Mouse (Mus musculus): ENCODE results near the gene Ryr1. TPM values are rescaled to one million over a fixed set of nuclear protein-coding genes. Genes with fewer than 3 reads are reported as not detected.
"Not testable (repeated sequence)": the region's sequence is repeated elsewhere in the genome, so short reads cannot be mapped to it uniquely, and the experiment has no call there.

Ryr1 gene
- polyA plus RNA-seq, 1 experiment, result 0.09 TPM

DNA sequence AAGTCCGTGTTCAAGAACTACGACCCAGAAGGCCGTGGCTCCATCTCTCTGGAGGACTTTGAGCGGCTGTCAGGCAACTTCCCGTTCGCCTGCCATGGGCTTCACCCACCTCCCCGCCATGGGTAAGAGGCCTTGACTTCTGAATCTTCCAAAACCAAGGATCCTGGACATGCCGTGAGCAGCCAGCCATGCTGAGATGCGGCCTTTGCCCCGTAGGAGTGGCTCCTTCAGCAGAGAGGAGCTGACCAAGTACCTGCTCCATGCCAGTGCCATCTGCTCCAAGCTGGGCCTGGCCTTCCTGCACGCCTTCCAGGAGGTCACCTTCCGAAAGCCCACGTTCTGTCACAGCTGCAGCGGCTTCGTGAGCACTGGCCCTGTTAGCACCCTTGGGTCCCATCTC, 23.8 kb upstream of the Ryr1 start:
- WGBS, result 84% methylated on average over 15 of the region's 15 CpGs
- no peak for DNase-seq (ENCODE audit: low read depth, low spot score)

DNA sequence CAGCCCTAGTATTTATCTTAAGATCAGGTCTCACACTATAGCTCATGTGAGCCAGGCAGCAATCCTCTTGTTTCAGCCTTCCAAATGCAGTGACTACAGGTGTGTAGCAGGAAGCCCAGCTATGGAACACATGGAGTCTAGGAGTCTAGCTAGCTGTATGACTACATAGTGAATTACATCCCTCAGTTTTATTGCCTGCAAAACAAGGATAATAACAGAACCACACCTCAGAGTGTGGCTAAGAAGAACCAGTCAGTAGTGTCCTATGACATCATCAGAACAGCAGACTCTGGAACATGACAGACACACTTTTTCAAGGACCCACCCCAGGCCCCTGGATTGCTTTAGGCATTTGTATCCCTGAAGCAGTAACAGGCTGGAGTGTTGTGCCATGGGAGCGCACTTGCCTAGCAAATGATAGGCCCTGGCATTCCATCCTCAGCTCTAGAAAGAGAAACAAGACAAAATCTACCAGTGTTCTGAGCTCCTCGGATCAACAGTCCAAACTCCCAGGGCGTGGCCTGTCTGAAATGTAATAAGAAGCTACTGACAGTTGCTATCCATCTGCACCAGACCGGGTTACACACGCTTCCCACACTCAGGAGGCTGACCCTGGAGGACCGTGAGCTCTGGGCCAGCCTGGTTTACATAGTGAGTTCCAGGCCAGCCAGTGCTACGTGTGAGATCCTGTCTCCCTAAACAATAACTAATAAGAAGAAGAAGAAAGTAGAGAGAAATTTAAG, 21.8 kb upstream of the Ryr1 start:
- peak; percentile 67 for DNase-seq (ENCODE audit: low read depth, low spot score)
- 36% methylated on average over 7 of the region's 7 CpGs for WGBS

DNA sequence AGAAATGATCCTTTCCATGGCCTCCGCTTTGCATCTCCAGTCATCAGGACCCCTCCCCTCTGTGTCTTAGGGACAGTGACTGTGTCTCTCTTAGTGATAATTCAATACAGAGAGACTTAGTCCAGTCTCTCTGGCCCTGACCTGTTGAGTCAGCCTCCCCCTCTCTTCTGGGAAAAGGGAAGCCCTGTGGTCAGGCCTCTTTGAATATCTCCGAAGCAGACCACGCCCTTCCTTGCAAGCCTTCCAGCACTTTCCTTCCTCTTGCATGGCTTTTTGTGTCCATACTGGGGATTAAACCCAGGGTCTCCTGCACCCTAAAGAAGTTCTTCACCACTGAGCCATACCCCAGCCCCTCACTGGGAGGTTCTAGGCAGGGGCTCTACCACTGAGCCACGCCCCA, 19.0 kb upstream of the Ryr1 start:
- 85% methylated on average over 4 of the region's 4 CpGs for WGBS
- DNase-seq (ENCODE audit: low read depth, low spot score), result no peak

DNA sequence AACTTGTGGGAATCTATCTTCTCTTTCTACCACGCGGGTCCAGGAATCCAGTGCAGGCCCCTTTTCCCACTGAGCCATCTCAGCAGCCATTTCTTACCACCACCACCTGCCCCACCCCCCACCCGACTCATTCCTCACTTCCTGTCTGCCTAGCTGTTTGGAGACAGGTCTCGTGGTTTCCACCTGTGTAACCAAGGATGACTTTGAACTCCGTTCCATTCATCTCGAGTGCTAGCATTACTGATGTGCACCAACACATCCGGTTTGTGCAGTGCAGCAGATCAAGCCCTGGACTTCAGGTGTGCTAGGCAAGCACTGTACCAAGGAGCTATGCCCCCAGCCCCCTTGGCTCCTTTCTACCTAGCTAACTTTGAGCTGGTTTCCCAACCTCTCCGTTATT, 16.4 kb upstream of the Ryr1 start:
- 68% methylated on average over 8 of the region's 8 CpGs for WGBS
- DNase-seq (ENCODE audit: low read depth, low spot score), result no peak

DNA sequence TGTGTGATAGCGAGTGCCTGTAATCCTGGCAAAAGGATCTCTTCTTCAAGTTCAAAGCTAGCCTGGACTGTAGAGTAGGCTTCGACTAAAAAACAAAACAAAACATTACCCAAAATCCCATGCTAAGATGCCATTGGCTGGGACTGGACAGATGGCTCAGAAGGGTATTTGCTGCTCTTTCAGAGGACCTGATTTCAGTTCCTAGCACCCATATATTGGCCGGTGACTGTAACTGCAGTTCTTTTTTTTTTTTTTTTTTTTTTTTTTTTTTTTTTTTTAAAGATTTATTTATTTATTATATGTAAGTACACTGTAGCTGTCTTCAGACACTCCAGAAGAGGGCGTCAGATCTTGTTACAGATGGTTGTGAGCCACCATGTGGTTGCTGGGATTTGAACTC, 14.3 kb upstream of the Ryr1 start:
- not testable (repeated sequence) for DNase-seq (ENCODE audit: low read depth, low spot score)
- WGBS, result 87% methylated on average over 3 of the region's 4 CpGs

DNA sequence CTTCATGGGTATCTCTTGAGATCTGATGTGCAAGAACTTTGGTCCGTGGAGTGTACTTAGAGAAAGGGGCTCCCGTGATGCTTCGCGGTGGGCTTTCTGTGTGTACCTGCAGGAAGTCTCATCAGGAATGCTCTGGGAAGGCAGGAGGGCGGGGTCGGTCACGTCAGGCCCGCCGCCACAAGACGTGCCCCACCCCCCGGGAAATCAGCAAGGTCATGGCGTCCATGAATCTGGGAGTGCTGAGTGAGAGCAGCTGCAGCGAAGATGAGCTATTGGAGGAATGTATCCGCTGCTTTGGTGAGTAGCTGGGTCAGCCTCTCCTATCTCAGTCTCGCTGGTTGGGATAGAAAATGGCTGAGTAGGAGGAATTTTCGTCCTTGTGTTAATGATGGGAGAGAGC, 12.4 kb upstream of the Ryr1 start:
- 42% methylated on average over 16 of the region's 16 CpGs for WGBS

DNA sequence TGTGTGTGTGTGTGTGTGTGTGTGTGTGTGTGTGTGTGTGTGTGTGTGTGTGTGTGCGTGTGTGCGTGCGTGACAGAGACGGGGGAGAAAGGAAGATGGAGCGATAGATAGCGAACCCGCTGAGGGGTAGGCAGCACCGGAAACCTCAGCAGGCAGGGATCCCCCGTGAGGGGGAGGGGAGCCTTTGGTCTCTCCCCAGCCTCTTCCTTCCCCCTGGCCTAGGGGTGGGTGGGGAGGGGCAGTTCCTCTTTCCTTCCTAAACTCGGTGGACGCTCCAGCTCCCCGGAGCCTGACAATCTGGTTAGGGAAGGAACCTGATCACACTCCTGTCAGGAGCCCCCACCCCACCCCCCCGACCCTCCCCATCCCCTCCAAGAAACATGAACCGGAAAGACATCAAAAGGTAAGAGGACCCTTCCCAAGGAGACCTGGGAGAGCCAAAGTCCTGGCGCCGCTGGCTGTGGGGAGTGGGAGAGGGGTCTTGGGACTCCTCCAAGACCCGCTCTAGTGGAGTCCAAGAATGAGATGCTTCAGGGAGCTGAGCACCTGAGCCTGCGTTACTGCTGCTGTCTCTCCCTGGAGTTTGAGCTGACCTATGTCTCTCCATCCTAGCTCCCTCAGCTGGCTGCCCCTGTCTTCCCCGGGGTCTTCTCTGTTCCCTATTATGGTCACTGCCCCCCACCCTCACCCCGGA, 9.9 kb upstream of the Ryr1 start, which contains the start of gene Rasgrp4:
Gene Rasgrp4, plus strand, starts transcription at position 159 of the 694 bp plus-strand sequence.
- DNase-seq (ENCODE audit: low read depth, low spot score), result no peak
- WGBS, result 3% methylated on average over 19 of the region's 20 CpGs

More for the DNA sequence above, 12.4 kb upstream of the Ryr1 start:
- DNase-seq (ENCODE audit: low read depth, low spot score), result no peak

DNA sequence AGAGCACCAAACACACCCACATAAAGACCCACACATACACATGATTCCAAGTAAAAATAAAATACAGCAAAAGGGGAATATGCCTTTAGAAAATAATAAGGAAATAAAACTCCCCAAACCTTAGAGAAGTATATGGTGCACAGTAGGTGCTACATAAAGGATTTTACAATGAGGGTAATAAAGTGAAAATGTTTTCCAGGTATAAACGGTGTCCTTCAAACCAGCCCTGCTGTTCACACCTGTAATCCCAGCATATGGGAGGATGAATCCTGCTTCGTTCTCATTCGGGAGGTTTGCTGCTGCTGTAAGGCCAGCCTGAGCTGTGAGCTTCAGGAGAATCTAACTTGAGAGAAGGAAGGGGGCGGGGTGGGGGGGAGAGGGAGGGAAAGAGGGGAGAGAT, 9.3 kb upstream of the Ryr1 start:
- WGBS, result 3% methylated on average over 4 of the region's 4 CpGs
- no peak for DNase-seq (ENCODE audit: low read depth, low spot score)

DNA sequence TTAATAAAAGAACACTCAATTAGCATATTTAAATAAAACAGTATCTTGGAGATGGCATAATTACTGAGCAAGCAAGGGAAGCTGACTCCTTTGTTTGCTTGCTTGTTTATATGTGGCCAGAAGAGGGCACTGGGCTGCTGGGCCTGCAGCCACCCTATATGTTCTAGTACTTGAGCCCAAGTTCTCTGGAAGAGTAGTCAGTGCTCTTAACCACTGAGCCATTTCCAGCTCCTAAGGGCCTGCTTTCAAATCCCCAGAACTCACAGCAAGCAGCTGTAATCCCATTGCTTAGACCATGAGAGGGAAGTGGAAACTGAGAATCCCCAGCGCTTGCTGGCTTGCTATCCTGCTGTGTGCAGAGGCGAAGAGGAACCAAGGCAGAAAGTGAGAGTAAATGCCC, 3.7 kb upstream of the Ryr1 start:
- 81% methylated on average over 2 of the region's 2 CpGs for WGBS
- DNase-seq (ENCODE audit: low read depth, low spot score), result no peak

DNA sequence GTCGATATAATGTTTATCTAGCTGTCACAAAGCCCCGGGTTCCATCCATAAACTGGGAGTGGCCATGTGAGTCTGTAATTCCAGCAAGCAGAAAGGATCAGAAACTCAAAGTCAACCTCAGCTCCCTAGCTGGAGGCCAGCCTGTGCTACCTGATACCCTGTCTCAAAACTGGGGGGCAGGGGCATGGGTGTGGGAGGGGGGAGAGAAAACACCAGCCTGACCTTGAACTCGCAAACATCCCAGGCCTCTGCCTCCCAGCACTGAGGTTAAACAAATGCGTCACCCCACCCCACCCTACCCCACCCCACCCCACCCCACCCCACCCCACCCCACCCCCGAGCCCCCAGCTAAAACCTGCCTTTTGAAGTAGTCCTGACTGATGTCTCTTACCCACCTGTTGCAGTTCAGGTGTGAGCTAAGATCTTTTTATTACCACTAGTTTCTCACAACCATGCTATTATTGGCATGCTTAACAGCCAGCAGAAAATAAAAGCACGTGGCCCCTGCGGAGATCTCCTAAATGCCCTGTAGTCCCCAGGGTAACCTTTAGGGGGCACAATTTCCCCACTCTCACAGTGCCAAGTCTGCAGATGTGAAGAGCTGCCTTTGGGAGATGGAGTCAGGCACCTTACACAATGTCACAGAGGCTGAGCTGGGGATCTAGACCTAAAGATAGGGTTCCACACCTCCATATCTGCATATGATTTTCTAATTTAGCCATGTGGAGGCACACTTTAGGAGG, 1.4 kb upstream of the Ryr1 start:
- DNase-seq (ENCODE audit: low read depth, low spot score), result peak; percentile 57
- WGBS, result 6% methylated on average over 7 of the region's 7 CpGs

DNA sequence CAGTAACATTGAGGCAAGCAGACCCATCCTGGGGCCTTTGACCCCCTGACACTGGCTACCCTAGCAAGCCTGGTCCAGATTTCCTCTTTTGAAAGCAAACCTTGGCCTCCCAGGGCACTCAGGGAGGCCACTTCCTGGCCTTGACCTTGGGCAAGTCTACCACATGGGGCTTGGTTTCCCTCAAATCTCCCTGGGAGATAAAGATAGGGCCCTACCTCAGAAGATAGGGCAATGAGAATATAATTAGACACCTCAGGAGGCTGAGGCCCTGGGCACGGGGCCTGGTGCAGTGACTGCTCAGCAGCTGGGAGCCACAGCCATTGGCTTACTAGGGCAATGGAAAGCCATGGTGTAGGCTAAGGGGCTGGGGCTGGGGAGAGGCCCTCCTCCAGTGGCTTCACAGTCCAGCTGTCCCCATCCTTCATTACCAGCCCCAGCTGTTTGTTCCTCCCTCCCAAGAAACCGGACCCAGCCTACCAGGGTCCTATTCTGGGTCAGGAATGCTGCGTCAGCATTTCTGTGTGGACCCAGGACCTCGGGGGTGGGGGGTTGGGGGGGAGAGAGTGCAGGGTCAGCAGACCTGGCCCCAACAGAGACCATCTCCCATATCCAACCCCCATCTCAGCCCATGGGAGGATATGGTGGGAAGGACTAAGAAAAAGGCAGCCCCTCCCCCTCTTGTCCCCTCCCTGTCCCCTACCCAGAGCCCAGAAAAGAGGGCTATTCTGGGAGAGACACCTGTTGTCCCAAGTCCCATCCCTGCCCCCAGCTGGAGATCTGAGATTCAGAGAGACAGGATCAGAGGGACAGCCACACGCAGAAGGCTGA, 1.2 kb downstream of the Ryr1 start:
- 56% methylated on average over 5 of the region's 5 CpGs for WGBS

DNA sequence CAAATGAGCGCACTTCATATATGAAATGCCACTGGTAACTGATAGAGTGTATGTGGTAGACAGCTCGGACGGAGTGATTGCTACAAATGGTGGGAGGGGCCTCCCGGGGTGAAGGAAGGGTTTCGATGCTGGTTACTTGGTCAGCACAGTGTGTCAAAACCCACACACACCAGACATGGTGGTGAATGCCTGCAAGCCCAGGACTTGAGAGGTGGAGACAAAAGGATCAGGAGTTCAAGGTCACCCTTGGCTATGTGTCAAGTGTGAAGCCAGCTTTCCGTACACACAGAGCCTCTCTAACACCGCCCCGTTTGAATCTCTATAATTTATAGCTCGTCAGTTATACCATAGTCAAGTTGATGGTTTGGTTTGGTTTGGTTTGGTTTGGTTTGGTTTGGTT, 2.2 kb downstream of the Ryr1 start:
- WGBS, result 79% methylated on average over 9 of the region's 9 CpGs

More for the DNA sequence above, 1.2 kb downstream of the Ryr1 start:
- DNase-seq (ENCODE audit: low read depth, low spot score), result no peak

DNA sequence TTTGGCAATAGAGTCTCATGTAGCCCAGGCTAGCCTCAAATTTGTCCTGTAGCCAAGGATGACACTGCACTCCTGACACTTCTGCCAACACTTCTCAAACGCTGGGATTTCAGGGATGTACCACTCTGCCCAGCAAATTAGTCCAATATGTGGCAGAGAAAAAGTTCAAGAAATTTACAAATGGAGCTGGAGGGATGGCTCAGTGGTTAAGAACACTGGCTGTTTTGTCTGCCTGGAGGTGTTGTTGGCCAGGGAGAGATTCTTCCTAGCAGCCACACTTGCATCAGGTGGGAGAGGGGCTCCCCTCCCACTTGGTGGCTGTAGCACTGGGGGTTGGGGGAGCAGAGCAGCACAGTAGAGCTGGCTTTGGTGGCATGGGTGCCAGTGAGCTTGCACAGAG, 5.5 kb downstream of the Ryr1 start:
- no peak for DNase-seq (ENCODE audit: low read depth, low spot score)
- 70% methylated on average over 1 of the region's 1 CpGs for WGBS

More for the DNA sequence above, 2.2 kb downstream of the Ryr1 start:
- no peak for DNase-seq (ENCODE audit: low read depth, low spot score)

DNA sequence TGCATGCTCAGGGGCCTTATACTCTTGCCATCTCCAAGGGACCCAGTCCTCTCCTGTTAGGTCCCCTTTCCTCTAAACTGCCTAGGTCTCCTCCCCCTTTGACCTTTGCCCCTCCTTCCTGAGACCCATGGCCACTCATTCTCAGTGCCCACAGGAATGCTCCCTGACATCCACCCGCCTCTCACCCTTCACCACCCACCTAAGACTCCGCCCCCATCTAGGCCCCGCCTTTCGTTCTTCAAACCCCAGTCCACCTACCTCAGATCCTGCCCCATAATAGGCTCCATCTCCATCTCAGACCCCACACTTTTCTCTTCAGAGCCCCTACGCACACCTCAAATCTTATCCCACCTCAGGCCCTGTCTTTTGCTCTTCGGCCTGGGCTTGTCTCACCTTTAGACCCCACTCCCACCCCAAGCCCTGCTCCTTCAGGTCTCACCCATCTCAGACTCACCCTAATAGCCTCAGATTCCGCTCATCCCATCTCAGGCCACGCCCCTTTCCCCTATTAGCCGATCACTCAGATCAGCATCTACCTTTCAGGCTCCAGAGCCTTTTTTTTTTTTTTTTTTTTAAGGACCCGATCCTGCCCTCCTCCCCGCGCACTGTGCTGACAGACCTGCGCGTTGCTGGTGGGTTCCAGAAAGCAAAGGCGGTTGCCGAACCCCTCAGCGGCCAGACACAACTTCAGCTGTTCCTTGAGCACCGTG, 6.7 kb downstream of the Ryr1 start:
- no peak for DNase-seq (ENCODE audit: low read depth, low spot score)
- 23% methylated on average over 18 of the region's 18 CpGs for WGBS

DNA sequence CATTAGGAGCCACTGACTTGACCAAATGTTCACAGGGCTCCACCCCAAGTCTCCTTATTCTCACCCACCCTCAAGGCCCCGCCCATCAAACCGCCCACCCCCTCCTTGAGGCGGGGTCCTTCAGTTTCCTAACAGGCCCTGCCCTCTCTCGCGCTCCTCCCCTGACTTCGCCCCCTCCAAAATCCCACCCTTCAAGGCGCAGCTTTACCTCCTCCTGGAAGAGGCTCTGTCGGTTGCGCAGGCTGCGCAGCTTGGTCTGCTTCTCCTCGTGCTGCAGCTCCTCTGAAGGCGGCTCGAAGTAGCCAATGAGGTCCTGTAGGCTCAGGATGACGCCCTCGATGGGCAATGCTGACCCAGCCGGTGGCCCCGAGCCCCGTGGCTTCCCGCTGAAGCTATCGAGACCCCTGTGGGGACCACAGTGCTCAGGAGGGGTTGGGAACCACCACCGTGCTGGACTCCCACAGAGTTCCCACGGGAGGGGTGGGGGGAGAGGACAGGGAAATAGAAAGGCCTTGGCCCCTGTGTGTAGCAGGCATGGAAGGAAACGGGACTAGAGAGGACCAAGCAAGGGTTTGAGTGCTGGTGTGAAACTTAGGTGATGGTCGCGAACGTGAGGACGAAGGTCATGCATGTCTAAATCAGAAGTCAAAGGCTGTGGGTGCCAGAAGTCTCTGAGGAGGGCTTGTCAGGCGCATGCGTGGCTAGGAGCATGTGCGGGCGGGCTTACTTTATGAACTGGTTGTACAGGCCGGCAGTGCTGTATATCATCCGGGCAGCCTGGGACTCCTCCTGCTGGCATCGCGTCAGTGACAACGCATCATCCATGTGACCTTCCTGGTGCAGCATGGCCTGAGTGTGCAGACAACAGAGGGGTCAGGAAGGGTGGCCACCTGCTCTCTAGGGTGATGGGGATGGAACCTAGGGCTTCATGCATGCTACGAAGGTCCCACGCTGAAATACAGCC, 15.7 kb downstream of the Ryr1 start:
- WGBS, result 32% methylated on average over 38 of the region's 38 CpGs

DNA sequence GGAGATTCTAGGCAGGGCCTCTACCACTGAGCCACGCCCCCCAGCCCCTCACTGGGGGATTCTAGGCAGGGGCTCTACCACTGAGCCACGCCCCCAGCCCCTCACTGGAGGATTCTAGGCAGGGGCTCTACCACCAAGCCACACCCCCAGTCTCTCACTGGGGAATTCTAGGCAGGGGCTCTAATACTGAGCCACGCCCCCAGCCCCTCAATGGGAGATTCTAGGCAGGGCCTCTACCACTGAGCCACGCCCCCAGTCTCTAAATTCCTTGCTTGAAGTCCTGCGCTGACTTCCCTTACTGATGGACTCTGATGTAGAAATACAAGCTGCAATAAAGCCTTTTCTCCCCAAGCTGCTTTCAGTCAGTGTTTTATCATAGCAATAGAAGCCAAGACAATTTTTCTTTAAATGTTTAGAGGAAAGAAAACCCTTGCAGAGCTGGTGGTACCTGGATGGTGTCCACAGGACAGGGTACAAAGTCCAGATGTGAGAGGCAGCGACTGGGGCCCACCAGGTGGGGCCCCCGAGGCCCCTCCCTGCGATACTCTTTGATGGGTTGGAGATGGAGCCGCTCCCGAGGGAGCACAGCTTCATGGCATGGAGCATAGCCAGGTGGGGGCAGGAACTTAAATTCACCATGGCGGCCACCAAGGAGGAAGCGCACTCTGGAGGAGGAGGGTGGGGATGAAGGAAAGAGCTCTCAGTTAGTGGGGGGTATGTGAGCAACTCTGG, 23.5 kb downstream of the Ryr1 start:
- DNase-seq (ENCODE audit: low read depth, low spot score), result no peak
- 54% methylated on average over 12 of the region's 12 CpGs for WGBS

More for the DNA sequence above, 15.7 kb downstream of the Ryr1 start:
- DNase-seq (ENCODE audit: low read depth, low spot score), result no peak

DNA sequence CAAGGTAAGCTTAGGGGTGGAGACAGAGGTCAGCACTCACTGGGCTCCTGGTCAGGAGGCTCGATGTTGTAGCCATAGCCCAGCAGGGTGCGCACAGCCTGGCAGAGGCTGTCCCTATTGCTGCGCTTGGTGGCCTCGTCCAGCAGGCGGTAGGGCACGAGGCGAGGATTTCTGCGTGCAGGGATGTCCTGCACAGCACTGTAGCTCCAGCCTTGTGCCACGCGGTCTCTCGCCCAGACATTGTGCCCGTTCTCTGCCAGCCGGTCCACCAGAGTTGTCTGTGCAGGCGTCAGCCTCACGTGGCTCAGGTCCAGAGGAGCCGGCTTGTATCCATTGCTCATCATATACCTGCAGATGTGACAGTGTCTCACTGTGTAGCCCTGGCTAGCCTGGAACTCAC, 27.8 kb downstream of the Ryr1 start:
- 90% methylated on average over 16 of the region's 16 CpGs for WGBS
- no peak for DNase-seq (ENCODE audit: low read depth, low spot score)
